Mouse (Mus musculus): ENCODE data around the gene 4933427I04Rik.

- TF ChIP-seq GATA1 (IDR thresholded peaks at IDR 0.05; ENCODE audit: low read depth, low read length) (no peak), TAL1 (IDR thresholded peaks at IDR 0.05; ENCODE audit: low read length) (no peak), CTCF (IDR thresholded peaks at IDR 0.05 in 2 of 3, conservative IDR thresholded peaks at IDR 0.05 in 1 of 3; ENCODE audit: control insufficient read depth in 1 of 3, insufficient read depth in 1 of 3, low read depth in 2 of 3, low read length in 3 of 3, poor library complexity in 1 of 3, severe bottlenecking in 1 of 3) (no peak), MAX (IDR thresholded peaks at IDR 0.05; ENCODE audit: low read length) (no peak), POLR2A (IDR thresholded peaks at IDR 0.05; ENCODE audit: control insufficient read depth in 1 of 2, insufficient read depth in 1 of 2, low read depth in 1 of 2, low read length in 2 of 2, poor library complexity in 1 of 2) (no peak), SMC3 (IDR thresholded peaks at IDR 0.05; ENCODE audit: low read depth, low read length) (no peak), TCF12 (IDR thresholded peaks at IDR 0.05; ENCODE audit: low read depth, low read length) (no peak)
Measured at GRCm38 (mm10) chr4:123860621-123861020, 1.1 kb downstream of the 4933427I04Rik start.
